Mouse (Mus musculus): ENCODE measurements around the gene Hint3. TPM values are rescaled to one million over a fixed set of nuclear protein-coding genes. Genes with fewer than 3 reads are reported as not detected.

Hint3 gene
- total RNA-seq, 2 experiments from 2014 or later, result 57.6 to 63.2 TPM

DNA sequence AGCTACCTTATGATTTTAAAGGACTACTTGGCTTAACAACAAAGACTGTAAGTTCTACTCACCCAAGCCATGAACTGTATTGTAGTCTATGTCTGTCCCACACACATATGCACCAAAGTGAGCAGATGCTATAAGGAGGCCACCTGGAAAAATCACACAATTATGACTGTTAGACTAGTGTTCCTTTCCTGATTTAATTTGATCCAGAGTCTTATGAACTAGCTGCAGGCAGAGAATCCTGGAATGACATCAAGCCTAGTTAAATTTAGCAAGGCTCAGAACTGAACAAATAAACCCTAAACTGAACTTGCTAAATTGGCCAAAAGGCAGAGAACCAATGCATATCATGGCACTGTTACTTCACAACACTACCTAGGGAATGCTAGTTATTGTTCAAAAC is 63.1 kb downstream of the Hint3 start:
- no peak for DNase-seq
- TF ChIP-seq CTCF (IDR thresholded peaks at IDR 0.05), result no peak
- H3K4me3 ChIP-seq, result no peak overlapping the region
- no peak overlapping the region for H3K27ac ChIP-seq
- intact Hi-C loops (cut with DNase I), result no loop called here

DNA sequence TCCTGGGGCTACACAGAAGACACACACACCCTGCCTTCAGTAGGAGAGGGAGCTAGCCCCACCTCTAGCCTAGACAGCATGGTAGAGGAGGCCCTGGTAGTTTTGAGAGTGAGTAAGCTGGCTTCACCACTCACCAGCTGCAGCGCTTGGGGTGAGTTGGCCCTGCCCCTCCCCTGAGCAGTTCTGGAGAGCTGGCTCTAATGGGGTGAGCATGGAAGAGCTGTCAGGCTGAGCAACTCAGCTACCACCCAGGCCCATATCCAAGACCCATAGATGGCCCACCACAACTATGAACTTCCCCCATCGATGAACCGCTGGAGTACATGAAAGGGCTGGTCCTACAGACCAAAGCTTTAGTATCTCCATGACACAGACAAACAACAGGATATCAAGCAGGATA is 64.8 kb downstream of the Hint3 start:
- no peak for TF ChIP-seq CTCF (IDR thresholded peaks at IDR 0.05)
- no peak for DNase-seq
- intact Hi-C loops (cut with DNase I), result no loop called here
- Histone ChIP-seq H3K4me3 (no peak overlapping the region), H3K27ac (no peak overlapping the region)

Other genes with a start within 250 kb of the Hint3 start
- 1 to 10 TPM; 3.2 to 4.6 TPM for gene Trmt11, start 28.9 kb downstream of the Hint3 start, total RNA-seq (2021)
- 1 to 10 TPM; 1.5 to 2.8 TPM for gene Ncoa7, start 173.7 kb upstream of the Hint3 start, total RNA-seq (2021)
- under 1 TPM; 0.42 to 0.51 TPM for gene Hey2, start 213.2 kb upstream of the Hint3 start, total RNA-seq (2021)

Data from gastrocnemius, adult 2 months (tissue).